Mouse (Mus musculus) left cerebral cortex, postnatal 14 days (tissue): ENCODE measurements around the gene 1700123L14Rik. TPM values are rescaled to one million over a fixed set of nuclear protein-coding genes. Genes with fewer than 3 reads are reported as not detected.
"Not testable (repeated sequence)": the region's sequence is repeated elsewhere in the genome, so short reads cannot be mapped to it uniquely, and the experiment has no call there.

ENCODE experiments used
- DNase-seq, 2 experiments: peaks; one replicate each; pipeline ENCODE4 v3.0.0; 2021 to 2022; ENCODE audit warnings: low spot score in 2 of 2, mixed read lengths in 1 of 2
- intact Hi-C: fragments of 180-260 bp; cut with DNase I; formaldehyde crosslinking; loops from one replicate; pipeline ENCODE4 v1.15.1; 2025
- long read RNA-seq, 2 experiments: library from polyadenylated mRNA; stranded (forward); transcript quantifications; one replicate each; pipeline ENCODE4 v2.0.0; 2021
- total RNA-seq, 2 experiments: library from RNA; stranded (reverse); gene quantifications; 2 replicates each; pipeline ENCODE4 v1.2.3; 2021

The 1700123L14Rik gene
- total RNA-seq: not detected
- long read RNA-seq, experiment 1: 0 reads
- long read RNA-seq, experiment 2: 0 reads

DNA sequence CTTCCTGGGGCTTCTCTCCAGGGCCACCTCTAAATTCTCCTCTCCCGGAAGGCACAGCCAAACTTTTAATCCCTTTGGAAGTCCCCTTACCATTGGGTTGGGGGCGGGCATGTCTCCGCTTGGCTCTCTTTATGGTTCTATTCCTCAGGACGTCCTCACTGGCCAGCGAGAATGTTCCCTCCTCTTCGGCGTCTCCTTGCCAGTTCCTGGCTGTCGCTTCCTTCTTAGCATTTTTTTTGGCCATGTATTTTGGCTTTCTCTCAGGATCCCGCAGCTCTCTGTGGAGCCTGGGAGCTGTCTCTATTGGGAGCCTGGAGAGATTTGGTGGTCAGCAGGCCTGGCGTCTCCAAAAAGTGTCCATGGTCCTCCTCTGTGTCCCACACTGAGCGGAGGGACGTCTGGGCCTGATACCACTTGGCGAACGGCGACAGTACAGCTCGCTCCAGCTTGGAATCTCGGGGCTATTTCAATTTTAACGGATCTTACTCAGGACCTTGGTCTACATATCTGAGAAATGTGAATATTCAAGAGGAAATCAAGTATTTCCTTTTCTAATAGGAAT, at the start of gene 1700123L14Rik:
1700123L14Rik (minus strand) TSS at position 426 of the 562 bp plus-strand sequence.
- intact Hi-C loops: no loop called here
- no peak for DNase-seq

DNA sequence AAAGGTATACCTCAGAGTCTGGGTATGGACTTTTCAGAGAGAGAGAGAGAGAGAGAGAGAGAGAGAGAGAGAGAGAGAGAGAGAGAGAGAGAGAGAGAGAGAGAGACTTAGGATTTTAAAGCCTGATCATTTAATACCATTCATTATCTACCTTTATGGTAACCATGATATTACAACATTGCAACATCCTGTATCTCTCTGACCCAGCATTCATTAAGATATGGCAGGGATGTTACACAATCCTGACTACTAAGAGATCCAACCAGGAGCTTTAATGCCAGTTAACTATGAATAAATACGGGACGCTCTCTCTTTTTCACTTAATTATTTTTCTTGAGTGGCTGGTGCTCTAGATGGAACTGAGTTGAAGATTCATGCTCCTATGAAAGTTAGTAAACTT, 39.4 kb upstream of the 1700123L14Rik start:
- no peak for DNase-seq
- intact Hi-C loops: no loop called here

- DNase-seq, intact Hi-C loops: not testable (repeated sequence)
Observed at GRCm38 (mm10) chr6:96198991-96199390, 32.9 kb upstream of the 1700123L14Rik start.

- DNase-seq: peak in 1 of 2 experiments; percentile 2
Observed at GRCm38 (mm10) chr6:96186517-96186916, 20.5 kb upstream of the 1700123L14Rik start.

DNA sequence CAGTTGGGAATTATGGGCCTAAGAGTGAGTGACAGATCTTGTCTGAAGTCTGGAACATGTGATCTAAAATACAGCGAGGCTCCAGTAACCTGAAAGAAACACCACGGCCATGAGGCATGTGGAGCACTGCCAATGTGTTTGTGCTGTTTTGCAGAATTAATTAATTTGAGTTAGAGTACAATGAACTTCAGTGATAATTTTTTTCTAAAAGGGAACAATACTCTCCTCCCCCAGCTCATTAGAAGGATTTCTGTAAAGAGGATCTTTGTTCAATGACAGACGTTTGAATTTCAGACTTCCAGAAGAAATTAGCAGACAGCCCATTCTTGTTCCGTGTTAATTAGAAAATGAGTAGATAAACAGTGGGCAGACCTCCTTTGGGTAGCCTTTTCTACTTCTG, 17.3 kb upstream of the 1700123L14Rik start:
- DNase-seq: peak in 1 of 2 experiments; percentile 8
- intact Hi-C loops: no loop called here

More at GRCm38 (mm10) chr6:96186517-96186916, 20.5 kb upstream of the 1700123L14Rik start:
- intact Hi-C loops: no loop called here

GRCm38 (mm10) chr6:96178530-96178929, 12.5 kb upstream of the 1700123L14Rik start:
- peak in 1 of 2 experiments; percentile 6 for DNase-seq
- intact Hi-C loops: no loop called here

DNA sequence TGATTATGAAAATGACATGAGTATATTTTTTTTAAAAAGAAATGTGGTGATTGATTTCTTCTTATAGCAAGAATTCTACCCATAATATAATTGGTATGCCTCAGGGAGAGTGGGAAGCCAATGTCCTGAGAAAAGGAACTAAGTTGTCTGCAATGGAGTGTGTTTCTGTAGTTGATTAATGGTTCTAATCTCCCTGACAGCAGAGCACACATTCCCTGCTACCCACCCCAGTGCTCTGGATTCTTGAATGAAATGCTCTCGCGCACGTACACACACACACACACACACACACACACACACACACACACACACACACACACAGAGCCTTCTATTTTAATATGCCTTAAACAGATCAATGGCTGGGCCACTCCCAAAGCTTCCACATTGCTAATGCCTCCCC, 7.6 kb upstream of the 1700123L14Rik start:
- intact Hi-C loops: no loop called here
- no peak for DNase-seq

GRCm38 (mm10) chr6:96167031-96167430, 988 bp upstream of the 1700123L14Rik start:
- intact Hi-C loops: no loop called here
- DNase-seq: no peak

DNA sequence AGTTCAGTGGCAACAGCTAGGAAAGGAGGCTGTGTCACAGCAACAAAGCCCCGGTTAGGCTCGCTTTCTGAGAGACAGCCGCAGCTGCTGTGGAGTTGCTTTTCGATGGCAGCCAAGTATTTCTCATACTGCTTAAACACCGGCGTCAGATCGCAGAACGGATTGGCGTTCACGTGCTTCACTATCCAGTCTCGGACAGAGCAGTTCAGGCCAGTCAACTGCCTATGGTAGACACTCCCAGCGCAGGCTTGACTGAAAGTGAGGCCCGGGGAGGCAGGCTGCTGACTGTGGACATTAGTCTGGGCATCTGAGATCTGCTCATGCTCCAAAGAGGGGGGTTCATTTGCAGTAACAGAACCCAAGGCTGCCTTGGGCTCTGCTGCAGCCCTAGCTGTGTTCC, 640 bp downstream of the 1700123L14Rik start:
- DNase-seq: peak in 1 of 2 experiments; percentile 2

DNA sequence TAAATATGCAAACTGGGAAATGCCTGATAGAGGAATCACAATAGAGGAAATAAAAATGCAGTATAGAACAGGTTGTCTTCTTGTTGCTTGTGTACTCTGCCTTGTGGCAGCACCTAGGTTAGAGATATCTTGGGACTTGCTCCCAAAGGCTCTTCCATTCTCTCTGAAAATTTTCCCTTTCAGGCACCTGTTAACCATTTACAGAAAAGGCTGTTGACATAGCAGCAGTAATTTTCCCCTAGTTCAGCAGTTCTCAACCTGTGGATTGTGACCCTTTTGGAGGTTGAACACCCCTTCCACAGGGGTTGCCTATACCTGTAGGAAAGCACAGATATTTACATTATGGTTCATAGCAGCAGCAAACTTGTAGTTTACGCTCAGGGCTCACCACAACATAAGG, 22.7 kb downstream of the 1700123L14Rik start:
- DNase-seq: no peak
- intact Hi-C loops: no loop called here

More for the DNA sequence above, 640 bp downstream of the 1700123L14Rik start:
- intact Hi-C loops: no loop called here

DNA sequence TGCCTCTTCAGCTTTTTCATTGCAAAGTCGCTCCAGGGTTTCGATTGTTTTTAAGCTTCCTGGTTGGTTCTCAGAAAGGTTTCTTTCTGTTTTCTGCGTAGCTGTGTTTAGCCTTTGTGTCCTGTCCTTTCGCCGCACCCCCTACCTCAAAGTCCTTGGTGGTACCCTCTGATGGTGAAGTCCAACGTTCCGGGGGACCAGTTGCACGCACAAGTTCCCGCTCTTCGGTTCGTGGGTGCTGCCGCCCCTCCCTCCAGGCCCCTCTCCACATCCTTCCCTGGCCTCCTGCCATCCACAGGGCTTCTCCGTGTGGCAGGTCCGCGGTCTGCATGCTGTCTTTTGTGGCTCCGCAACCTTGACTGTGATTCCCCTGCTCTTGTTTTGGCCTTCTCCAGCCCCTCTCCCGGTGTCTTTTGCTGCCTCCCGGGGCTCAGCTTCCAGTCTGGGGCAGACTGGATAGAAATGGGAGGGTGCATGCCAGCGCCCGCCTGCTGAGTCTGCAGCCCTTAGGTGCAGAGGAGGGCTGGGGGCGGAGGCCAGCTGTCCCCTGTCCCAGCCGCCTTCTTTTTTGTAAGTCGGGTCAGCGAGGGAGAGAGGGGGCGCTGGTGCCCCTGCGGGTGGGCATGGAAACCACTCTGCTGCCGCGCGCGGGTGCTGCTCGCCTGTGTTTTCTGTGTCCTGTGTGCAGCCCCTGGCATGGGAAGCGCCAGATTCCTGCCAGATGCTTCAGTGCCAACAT, 49.3 kb downstream of the 1700123L14Rik start:
- DNase-seq: peak; percentile 44 to 62
- intact Hi-C loops: no loop called here

GRCm38 (mm10) chr6:96116148-96116533, 49.9 kb downstream of the 1700123L14Rik start:
- intact Hi-C loops: no loop called here
- peak in 1 of 2 experiments; percentile 28 for DNase-seq

Other genes with a start within 250 kb of the 1700123L14Rik start
- 10 to 100 TPM; 69.5 to 82.9 TPM for gene Fam19a1, start 53.1 kb downstream of the 1700123L14Rik start, total RNA-seq